In genomic region chr3:157190551-157190950, GRCm38 (mm10) we compare ENCODE assay signal across 18 mouse cellular contexts.
"Had no signal": no experiment of that assay in that cellular context is flagged by ENCODE, and none has a peak within 500 bp of the region (broad histone marks: within the 10 kb centered on the region; RNA-seq: fewer than 3 reads in every experiment).

No protein-coding gene starts in this region.

- H3K9ac ChIP-seq: liver, embryonic 13.5 days; midbrain, embryonic 12.5 days; midbrain, embryonic 15.5 days; neural tube, embryonic 12.5 days; neural tube, embryonic 15.5 days had no signal

- H3K36me3 ChIP-seq: liver, embryonic 13.5 days; midbrain, embryonic 12.5 days; midbrain, embryonic 15.5 days; neural tube, embryonic 12.5 days; neural tube, embryonic 15.5 days had no signal

- DNase-seq: kidney, adult 8-10 months; kidney, postnatal 10 days; kidney, postnatal 36 days; left cerebral cortex, postnatal 4 days; liver, embryonic 13.5 days; lung, adult 2 months; lung, postnatal 14 days; lung, postnatal 4 days; right cerebral cortex, adult 18-20 months; right cerebral cortex, postnatal 14 days; right cerebral cortex, postnatal 4 days; thymus, adult 2 months; thymus, postnatal 14 days had no signal

- H3K4me3 ChIP-seq: liver, embryonic 13.5 days; midbrain, embryonic 12.5 days; midbrain, embryonic 15.5 days; neural tube, embryonic 12.5 days; neural tube, embryonic 15.5 days had no signal

- H3K9me3 ChIP-seq: liver, embryonic 13.5 days; midbrain, embryonic 12.5 days; midbrain, embryonic 15.5 days; neural tube, embryonic 12.5 days; neural tube, embryonic 15.5 days had no signal

- H3K27me3 ChIP-seq: liver, embryonic 13.5 days; midbrain, embryonic 12.5 days; midbrain, embryonic 15.5 days; neural tube, embryonic 12.5 days; neural tube, embryonic 15.5 days had no signal

- H3K27ac ChIP-seq: liver, embryonic 13.5 days; midbrain, embryonic 12.5 days; midbrain, embryonic 15.5 days; neural tube, embryonic 12.5 days; neural tube, embryonic 15.5 days; stomach, postnatal 0 days had no signal

- H3K4me2 ChIP-seq: liver, embryonic 13.5 days; midbrain, embryonic 12.5 days; midbrain, embryonic 15.5 days; neural tube, embryonic 12.5 days; neural tube, embryonic 15.5 days had no signal

- H3K4me1 ChIP-seq: liver, embryonic 13.5 days; neural tube, embryonic 12.5 days had no signal
